Comparison of ENCODE assay signal across 12 mouse cellular contexts in genomic region chr11:62809201-62809600, GRCm38 (mm10). TPM values are rescaled to one million over a fixed set of nuclear protein-coding genes. Genes with fewer than 3 reads are reported as not detected.
A peak's percentile ranks its signal among the peaks of the same experiment; 100 is the strongest.
DNase-seq lines count a peak whose midpoint lies in the region; ATAC-seq and TF ChIP-seq lines count a peak whose summit lies in the region.
"Had no signal": no experiment of that assay in that cellular context is flagged by ENCODE, and none has a peak within 500 bp of the region (broad histone marks: within the 10 kb centered on the region; RNA-seq: fewer than 3 reads in every experiment).

No protein-coding gene starts in this region.

- no peak for TF ChIP-seq EP300 in stomach, postnatal 0 days (optimal IDR thresholded peaks at IDR 0.05)

- no peak overlapping the region for H3K4me2 ChIP-seq in hindbrain, embryonic 11.5 days (replicated peaks; ENCODE audit: low read depth, low read length)
- H3K4me2 ChIP-seq in hindbrain, embryonic 12.5 days (replicated peaks), result no peak overlapping the region
- no peak overlapping the region for H3K4me2 ChIP-seq in stomach, postnatal 0 days (replicated peaks; ENCODE audit: low read depth)
- H3K4me2 ChIP-seq: neural tube, embryonic 12.5 days had no signal

- H3K27ac ChIP-seq in hindbrain, embryonic 11.5 days (ENCODE audit: low read depth, low read length), result no peak overlapping the region
- H3K27ac ChIP-seq in hindbrain, embryonic 12.5 days, result no peak overlapping the region
- H3K27ac ChIP-seq in thymus, adult 2 months (ENCODE audit: control insufficient read depth, insufficient read depth, low read length), result no peak overlapping the region
- H3K27ac ChIP-seq in cortical plate, adult 2 months (ENCODE audit: insufficient read depth, low read length), result no peak overlapping the region
- H3K27ac ChIP-seq in stomach, postnatal 0 days (replicated peaks), result no peak overlapping the region
- H3K27ac ChIP-seq: neural tube, embryonic 12.5 days had no signal

- no peaks in the 10 kb centered on the region for H3K36me3 ChIP-seq in hindbrain, embryonic 11.5 days (ENCODE audit: control insufficient read depth, insufficient read depth, low read length)
- H3K36me3 ChIP-seq in hindbrain, embryonic 12.5 days, result no peaks in the 10 kb centered on the region
- H3K36me3 ChIP-seq in thymus, adult 2 months (ENCODE audit: control insufficient read depth, insufficient read depth, low read length), result no peaks in the 10 kb centered on the region
- no peaks in the 10 kb centered on the region for H3K36me3 ChIP-seq in stomach, postnatal 0 days (ENCODE audit: control insufficient read depth, insufficient read depth, low read length)
- H3K36me3 ChIP-seq: neural tube, embryonic 12.5 days had no signal

- H3K9ac ChIP-seq in hindbrain, embryonic 11.5 days (ENCODE audit: low read depth, low read length), result no peak overlapping the region
- no peak overlapping the region for H3K9ac ChIP-seq in hindbrain, embryonic 12.5 days
- no peak overlapping the region for H3K9ac ChIP-seq in stomach, postnatal 0 days (ENCODE audit: low read length)
- H3K9ac ChIP-seq: neural tube, embryonic 12.5 days had no signal

- ATAC-seq in hindbrain, embryonic 11.5 days (ENCODE audit: low FRiP score), result no peak
- no peak for ATAC-seq in hindbrain, embryonic 12.5 days (ENCODE audit: low FRiP score)
- no peak for ATAC-seq in stomach, postnatal 0 days (ENCODE audit: low FRiP score, low TSS enrichment)
- ATAC-seq: forebrain, embryonic 16.5 days had no signal

- TF ChIP-seq POLR2A in thymus, adult 2 months (IDR thresholded peaks at IDR 0.05; ENCODE audit: control insufficient read depth, extremely low read depth, insufficient read depth, low read length, poor library complexity), result no peak
- no peak for TF ChIP-seq POLR2A in cortical plate, adult 2 months (IDR thresholded peaks at IDR 0.05; ENCODE audit: extremely low read depth, insufficient read depth, low read length)

- no peaks in the 10 kb centered on the region for H3K4me1 ChIP-seq in hindbrain, embryonic 11.5 days (replicated peaks; ENCODE audit: control insufficient read depth, insufficient read depth, low read length)
- no peaks in the 10 kb centered on the region for H3K4me1 ChIP-seq in hindbrain, embryonic 12.5 days
- H3K4me1 ChIP-seq in thymus, adult 2 months (replicated peaks; ENCODE audit: control insufficient read depth, insufficient read depth, low read length), result no peaks in the 10 kb centered on the region
- H3K4me1 ChIP-seq in cortical plate, adult 2 months (ENCODE audit: control insufficient read depth, insufficient read depth, low read length), result no peaks in the 10 kb centered on the region
- no peaks in the 10 kb centered on the region for H3K4me1 ChIP-seq in stomach, postnatal 0 days (replicated peaks; ENCODE audit: control insufficient read depth, insufficient read depth)
- H3K4me1 ChIP-seq: neural tube, embryonic 12.5 days had no signal

- 72% methylated on average over 4 of the region's 4 CpGs for WGBS in hindbrain, embryonic 11.5 days
- WGBS in hindbrain, embryonic 12.5 days, result 75% methylated on average over 4 of the region's 4 CpGs
- 92% methylated on average over 4 of the region's 4 CpGs for WGBS in thymus, adult 2 months
- 79% methylated on average over 4 of the region's 4 CpGs for WGBS in stomach, postnatal 0 days

- peak; percentile 28 for DNase-seq in hindbrain, embryonic 11.5 days (ENCODE audit: low spot score)
- peak; percentile 43 for DNase-seq in thymus, postnatal 4 days
- DNase-seq in thymus, adult 2 months, result no peak
- DNase-seq in stomach, postnatal 0 days (ENCODE audit: low spot score), result peak; percentile 46
- no peak for DNase-seq in testis, postnatal 10 days (ENCODE audit: low spot score)
- DNase-seq in left cerebral cortex, adult 18-20 months (ENCODE audit: low spot score in 2 of 2), result no peak

- H3K9me3 ChIP-seq in hindbrain, embryonic 11.5 days (ENCODE audit: control insufficient read depth, low read length), result no peaks in the 10 kb centered on the region
- H3K9me3 ChIP-seq in hindbrain, embryonic 12.5 days (replicated peaks), result peaks cover 5% of the 10 kb centered on the region; the same call in 1 of the 2 replicates
- H3K9me3 ChIP-seq in stomach, postnatal 0 days (ENCODE audit: control insufficient read depth, low read length), result no peaks in the 10 kb centered on the region
- H3K9me3 ChIP-seq: neural tube, embryonic 12.5 days had no signal

- no peak overlapping the region for H3K4me3 ChIP-seq in hindbrain, embryonic 11.5 days (ENCODE audit: low read depth, low read length)
- no peak overlapping the region for H3K4me3 ChIP-seq in hindbrain, embryonic 12.5 days
- H3K4me3 ChIP-seq in thymus, adult 2 months (ENCODE audit: control insufficient read depth, insufficient read depth, low read length), result no peak overlapping the region
- H3K4me3 ChIP-seq in cortical plate, adult 2 months (ENCODE audit: insufficient read depth, low read length), result no peak overlapping the region
- H3K4me3 ChIP-seq in stomach, postnatal 0 days (ENCODE audit: low read depth, low read length), result no peak overlapping the region
- H3K4me3 ChIP-seq: neural tube, embryonic 12.5 days had no signal

- no peak for TF ChIP-seq CTCF in thymus, adult 2 months (IDR thresholded peaks at IDR 0.05; ENCODE audit: borderline replicate concordance, control insufficient read depth, extremely low read depth, insufficient read depth, low read length, poor library complexity)
- peak; percentile 49 for TF ChIP-seq CTCF in cortical plate, adult 2 months (IDR thresholded peaks at IDR 0.05; ENCODE audit: extremely low read depth, insufficient read depth, low read length)
- peak; percentile 75 for TF ChIP-seq CTCF in stomach, postnatal 0 days (IDR thresholded peaks at IDR 0.05; ENCODE audit: low read depth)

- no peaks in the 10 kb centered on the region for H3K27me3 ChIP-seq in hindbrain, embryonic 11.5 days (ENCODE audit: control insufficient read depth, insufficient read depth, low read length)
- H3K27me3 ChIP-seq in hindbrain, embryonic 12.5 days, result no peaks in the 10 kb centered on the region
- H3K27me3 ChIP-seq in thymus, adult 2 months (ENCODE audit: control insufficient read depth, insufficient read depth, low read length), result no peaks in the 10 kb centered on the region
- H3K27me3 ChIP-seq in stomach, postnatal 0 days (ENCODE audit: control insufficient read depth, insufficient read depth, low read length), result no peaks in the 10 kb centered on the region
- H3K27me3 ChIP-seq: neural tube, embryonic 12.5 days had no signal

RNA-seq across cellular contexts. Expression of gene Trim16, which starts 10.8 kb away (rescaled TPM):
- polyA plus RNA-seq in hindbrain, embryonic 11.5 days (2014; fragmentation: Nextera tagmentation; extraction: Ambion mirVana), result 5.3 and 6.4 TPM in 2 replicates
- polyA plus RNA-seq in hindbrain, embryonic 12.5 days (2016; fragmentation: Nextera tagmentation; extraction: Ambion mirVana), result 8.0 and 9.4 TPM in 2 replicates
- 7.4 and 9.0 TPM in 2 replicates for polyA plus RNA-seq in thymus, adult 2 months (2012; rRNA removed)
- polyA plus RNA-seq in cortical plate, adult 2 months (2012; rRNA removed), result 1.6 TPM in 2 replicates
- polyA plus RNA-seq in stomach, postnatal 0 days (2015; fragmentation: Nextera tagmentation; extraction: Ambion mirVana), result 23.4 and 25.0 TPM in 2 replicates
- total RNA-seq in left cerebral cortex, adult 18-20 months (2021), result 1 to 10 TPM; 2.4 to 2.6 TPM

RNA-seq across cellular contexts. Expression of gene Zfp286, which starts 19.9 kb away (rescaled TPM):
- polyA plus RNA-seq in hindbrain, embryonic 11.5 days (2014; fragmentation: Nextera tagmentation; extraction: Ambion mirVana), result 27.4 and 31.1 TPM in 2 replicates
- 31.2 and 31.9 TPM in 2 replicates for polyA plus RNA-seq in hindbrain, embryonic 12.5 days (2016; fragmentation: Nextera tagmentation; extraction: Ambion mirVana)
- 4.8 and 5.0 TPM in 2 replicates for polyA plus RNA-seq in thymus, adult 2 months (2012; rRNA removed)
- 19.6 and 22.4 TPM in 2 replicates for polyA plus RNA-seq in cortical plate, adult 2 months (2012; rRNA removed)
- 4.6 and 5.5 TPM in 2 replicates for polyA plus RNA-seq in stomach, postnatal 0 days (2015; fragmentation: Nextera tagmentation; extraction: Ambion mirVana)
- total RNA-seq in left cerebral cortex, adult 18-20 months (2021), result 10 to 100 TPM; 17.8 to 19.5 TPM
- polyA plus RNA-seq: liver, adult 2 months had no signal

RNA-seq across cellular contexts. Expression of gene Fbxw10, which starts 37.7 kb away (rescaled TPM):
- 0.49 and 0.65 TPM in 2 replicates for polyA plus RNA-seq in hindbrain, embryonic 11.5 days (2014; fragmentation: Nextera tagmentation; extraction: Ambion mirVana)
- 0.25 and 0.40 TPM in 2 replicates for polyA plus RNA-seq in hindbrain, embryonic 12.5 days (2016; fragmentation: Nextera tagmentation; extraction: Ambion mirVana)
- polyA plus RNA-seq in thymus, adult 2 months (2012; rRNA removed), result 4.3 and 5.2 TPM in 2 replicates
- 0.58 and 0.93 TPM in 2 replicates for polyA plus RNA-seq in cortical plate, adult 2 months (2012; rRNA removed)
- 0.47 TPM in 2 replicates for polyA plus RNA-seq in stomach, postnatal 0 days (2015; fragmentation: Nextera tagmentation; extraction: Ambion mirVana)
- under 1 TPM; 0.47 to 0.74 TPM for total RNA-seq in left cerebral cortex, adult 18-20 months (2021)
- total RNA-seq: liver, adult 2 months had no signal
- polyA plus RNA-seq: liver, adult 2 months had no signal

RNA-seq across cellular contexts. Expression of gene Gm10428, which starts 56.3 kb away (rescaled TPM):
- not detected in 2 replicates for polyA plus RNA-seq in hindbrain, embryonic 11.5 days (2014; fragmentation: Nextera tagmentation; extraction: Ambion mirVana)
- polyA plus RNA-seq in hindbrain, embryonic 12.5 days (2016; fragmentation: Nextera tagmentation; extraction: Ambion mirVana), result not detected in 2 replicates
- not detected in 2 replicates for polyA plus RNA-seq in thymus, adult 2 months (2012; rRNA removed)
- not detected in 2 replicates for polyA plus RNA-seq in cortical plate, adult 2 months (2012; rRNA removed)
- polyA plus RNA-seq in stomach, postnatal 0 days (2015; fragmentation: Nextera tagmentation; extraction: Ambion mirVana), result not detected in 2 replicates
- total RNA-seq in left cerebral cortex, adult 18-20 months (2021), result not detected
- total RNA-seq: adrenal gland, postnatal 36 days; liver, adult 2 months had no signal
- polyA plus RNA-seq: forebrain, embryonic 16.5 days; liver, adult 2 months; neural tube, embryonic 12.5 days had no signal

Comparison
In these comparisons a context has a peak if more than half of its experiments do, and no peak if none do; other contexts are left out.
1. DNase-seq: peak in hindbrain, embryonic 11.5 days (single experiment), thymus, postnatal 4 days (single experiment) and stomach, postnatal 0 days (single experiment); none in thymus, adult 2 months (single experiment), testis, postnatal 10 days (single experiment) and left cerebral cortex, adult 18-20 months (0 of 2).